Mouse (Mus musculus): ENCODE results near the gene Exosc10. TPM values are rescaled to one million over a fixed set of nuclear protein-coding genes. Genes with fewer than 3 reads are reported as not detected.

Exosc10 gene
- polyA plus RNA-seq, 1 experiment from 2014 or later = 99.1 TPM

- Histone ChIP-seq H3K9me3 (ENCODE audit: control insufficient read depth, low read length) (no peaks in the 10 kb centered on the region), H3K4me3 (ENCODE audit: low read depth, low read length) (peak overlapping the region; percentile 83), H3K27ac (ENCODE audit: low read depth, low read length) (peak overlapping the region; percentile 87; the same call in 1 of the 2 replicates), H3K4me2 (ENCODE audit: low read depth, low read length, severe bottlenecking) (peak overlapping the region; percentile 73), H3K36me3 (ENCODE audit: control insufficient read depth, insufficient read depth, low read length) (peaks cover 22% of the 10 kb centered on the region), H3K27me3 (ENCODE audit: control insufficient read depth, insufficient read depth, low read length) (no peaks in the 10 kb centered on the region), H3K9ac (ENCODE audit: low read length) (peak overlapping the region; percentile 95), H3K4me1 (replicated peaks; ENCODE audit: control insufficient read depth, insufficient read depth, low read length) (peaks cover 3% of the 10 kb centered on the region; the same call in 1 of the 2 replicates)
- peak; percentile 25; the same call in 1 of the 2 replicates for ATAC-seq (replicated peaks; ENCODE audit: low FRiP score)
- WGBS = 36% methylated on average over 6 of the region's 6 CpGs
- DNase-seq (ENCODE audit: low spot score) = no peak
Measured at GRCm38 (mm10) chr4:148557766-148558165, 463 bp upstream of the Exosc10 start.

- WGBS = 94% methylated on average over 17 of the region's 17 CpGs
- Histone ChIP-seq H3K36me3 (ENCODE audit: control insufficient read depth, insufficient read depth, low read length) (peaks cover 30% of the 10 kb centered on the region), H3K9me3 (ENCODE audit: control insufficient read depth, low read length) (no peaks in the 10 kb centered on the region), H3K27ac (ENCODE audit: low read depth, low read length) (no peak overlapping the region), H3K4me3 (ENCODE audit: low read depth, low read length) (no peak overlapping the region), H3K4me1 (replicated peaks; ENCODE audit: control insufficient read depth, insufficient read depth, low read length) (peaks cover 3% of the 10 kb centered on the region; the same call in 1 of the 2 replicates), H3K27me3 (ENCODE audit: control insufficient read depth, insufficient read depth, low read length) (no peaks in the 10 kb centered on the region), H3K4me2 (ENCODE audit: low read depth, low read length, severe bottlenecking) (no peak overlapping the region), H3K9ac (ENCODE audit: low read length) (no peak overlapping the region)
- ATAC-seq (replicated peaks; ENCODE audit: low FRiP score) (no peak), DNase-seq (ENCODE audit: low spot score) (no peak)
Measured at GRCm38 (mm10) chr4:148562676-148563075, 4.4 kb downstream of the Exosc10 start.

- Histone ChIP-seq H3K36me3 (ENCODE audit: control insufficient read depth, insufficient read depth, low read length) (peaks cover 38% of the 10 kb centered on the region), H3K4me2 (ENCODE audit: low read depth, low read length, severe bottlenecking) (no peak overlapping the region), H3K9ac (ENCODE audit: low read length) (no peak overlapping the region), H3K27ac (ENCODE audit: low read depth, low read length) (no peak overlapping the region), H3K4me1 (replicated peaks; ENCODE audit: control insufficient read depth, insufficient read depth, low read length) (peaks cover 3% of the 10 kb centered on the region; the same call in 1 of the 2 replicates), H3K9me3 (ENCODE audit: control insufficient read depth, low read length) (no peaks in the 10 kb centered on the region), H3K4me3 (ENCODE audit: low read depth, low read length) (no peak overlapping the region), H3K27me3 (ENCODE audit: control insufficient read depth, insufficient read depth, low read length) (no peaks in the 10 kb centered on the region)
- WGBS = 92% methylated on average over 12 of the region's 12 CpGs
- no peak for DNase-seq (ENCODE audit: low spot score)
- no peak for ATAC-seq (replicated peaks; ENCODE audit: low FRiP score)
Measured at GRCm38 (mm10) chr4:148563595-148563994, 5.4 kb downstream of the Exosc10 start.

- no peaks in the 10 kb centered on the region for H3K4me1 ChIP-seq (replicated peaks; ENCODE audit: control insufficient read depth, insufficient read depth, low read length)
- no peak for DNase-seq (ENCODE audit: low spot score)
- peaks cover 55% of the 10 kb centered on the region for H3K36me3 ChIP-seq (ENCODE audit: control insufficient read depth, insufficient read depth, low read length)
- WGBS = 90% methylated on average over 10 of the region's 10 CpGs
- no peaks in the 10 kb centered on the region for H3K27me3 ChIP-seq (ENCODE audit: control insufficient read depth, insufficient read depth, low read length)
- H3K9me3 ChIP-seq (ENCODE audit: control insufficient read depth, low read length) = no peaks in the 10 kb centered on the region
- no peak overlapping the region for H3K4me3 ChIP-seq (ENCODE audit: low read depth, low read length)
- ATAC-seq (replicated peaks; ENCODE audit: low FRiP score) = no peak
- no peak overlapping the region for H3K9ac ChIP-seq (ENCODE audit: low read length)
- no peak overlapping the region for H3K27ac ChIP-seq (ENCODE audit: low read depth, low read length)
- H3K4me2 ChIP-seq (ENCODE audit: low read depth, low read length, severe bottlenecking) = no peak overlapping the region
Measured at GRCm38 (mm10) chr4:148570138-148570537, 11.9 kb downstream of the Exosc10 start.

- WGBS = 96% methylated on average over 9 of the region's 9 CpGs
- ATAC-seq (replicated peaks; ENCODE audit: low FRiP score) (no peak), DNase-seq (ENCODE audit: low spot score) (no peak)
- Histone ChIP-seq H3K4me1 (replicated peaks; ENCODE audit: control insufficient read depth, insufficient read depth, low read length) (no peaks in the 10 kb centered on the region), H3K4me2 (ENCODE audit: low read depth, low read length, severe bottlenecking) (no peak overlapping the region), H3K9ac (ENCODE audit: low read length) (no peak overlapping the region), H3K27ac (ENCODE audit: low read depth, low read length) (no peak overlapping the region), H3K4me3 (ENCODE audit: low read depth, low read length) (no peak overlapping the region), H3K36me3 (ENCODE audit: control insufficient read depth, insufficient read depth, low read length) (peaks cover 53% of the 10 kb centered on the region), H3K9me3 (ENCODE audit: control insufficient read depth, low read length) (no peaks in the 10 kb centered on the region), H3K27me3 (ENCODE audit: control insufficient read depth, insufficient read depth, low read length) (no peaks in the 10 kb centered on the region)
Measured at GRCm38 (mm10) chr4:148570693-148571295, 12.6 kb downstream of the Exosc10 start.

- Histone ChIP-seq H3K27ac (ENCODE audit: low read depth, low read length) (no peak overlapping the region), H3K9ac (ENCODE audit: low read length) (no peak overlapping the region), H3K27me3 (ENCODE audit: control insufficient read depth, insufficient read depth, low read length) (no peaks in the 10 kb centered on the region), H3K36me3 (ENCODE audit: control insufficient read depth, insufficient read depth, low read length) (peaks cover 42% of the 10 kb centered on the region), H3K4me3 (ENCODE audit: low read depth, low read length) (no peak overlapping the region), H3K9me3 (ENCODE audit: control insufficient read depth, low read length) (no peaks in the 10 kb centered on the region), H3K4me1 (replicated peaks; ENCODE audit: control insufficient read depth, insufficient read depth, low read length) (no peaks in the 10 kb centered on the region), H3K4me2 (ENCODE audit: low read depth, low read length, severe bottlenecking) (no peak overlapping the region)
- ATAC-seq (replicated peaks; ENCODE audit: low FRiP score) = no peak
- WGBS = 93% methylated on average over 7 of the region's 7 CpGs
- DNase-seq (ENCODE audit: low spot score) = no peak
Measured at GRCm38 (mm10) chr4:148573222-148573621, 15.0 kb downstream of the Exosc10 start.

- no peak overlapping the region for H3K4me3 ChIP-seq (ENCODE audit: low read depth, low read length)
- H3K27ac ChIP-seq (ENCODE audit: low read depth, low read length) = no peak overlapping the region
- H3K4me2 ChIP-seq (ENCODE audit: low read depth, low read length, severe bottlenecking) = no peak overlapping the region
- H3K27me3 ChIP-seq (ENCODE audit: control insufficient read depth, insufficient read depth, low read length) = no peaks in the 10 kb centered on the region
- H3K4me1 ChIP-seq (replicated peaks; ENCODE audit: control insufficient read depth, insufficient read depth, low read length) = no peaks in the 10 kb centered on the region
- no peak for DNase-seq (ENCODE audit: low spot score)
- H3K9ac ChIP-seq (ENCODE audit: low read length) = no peak overlapping the region
- peaks cover 5% of the 10 kb centered on the region; the same call in 1 of the 2 replicates for H3K36me3 ChIP-seq (ENCODE audit: control insufficient read depth, insufficient read depth, low read length)
- no peaks in the 10 kb centered on the region for H3K9me3 ChIP-seq (ENCODE audit: control insufficient read depth, low read length)
- no peak for ATAC-seq (replicated peaks; ENCODE audit: low FRiP score)
- WGBS = 94% methylated on average over 9 of the region's 9 CpGs
Measured at GRCm38 (mm10) chr4:148580765-148581164, 22.5 kb downstream of the Exosc10 start.

- Histone ChIP-seq H3K9me3 (ENCODE audit: control insufficient read depth, low read length) (no peaks in the 10 kb centered on the region), H3K36me3 (ENCODE audit: control insufficient read depth, insufficient read depth, low read length) (peaks cover 5% of the 10 kb centered on the region; the same call in 1 of the 2 replicates), H3K9ac (ENCODE audit: low read length) (no peak overlapping the region), H3K4me1 (replicated peaks; ENCODE audit: control insufficient read depth, insufficient read depth, low read length) (no peaks in the 10 kb centered on the region), H3K4me2 (ENCODE audit: low read depth, low read length, severe bottlenecking) (no peak overlapping the region), H3K4me3 (ENCODE audit: low read depth, low read length) (no peak overlapping the region), H3K27me3 (ENCODE audit: control insufficient read depth, insufficient read depth, low read length) (no peaks in the 10 kb centered on the region), H3K27ac (ENCODE audit: low read depth, low read length) (no peak overlapping the region)
- 94% methylated on average over 5 of the region's 5 CpGs for WGBS
- ATAC-seq (replicated peaks; ENCODE audit: low FRiP score) (no peak), DNase-seq (ENCODE audit: low spot score) (no peak)
Measured at GRCm38 (mm10) chr4:148581422-148581821, 23.2 kb downstream of the Exosc10 start.

- H3K4me3 ChIP-seq (ENCODE audit: low read depth, low read length) = no peak overlapping the region
- whole genome bisulfite sequencing = 85% methylated on average over 4 of the region's 4 CpGs
- H3K9ac ChIP-seq (ENCODE audit: low read length) = no peak overlapping the region
- no peaks in the 10 kb centered on the region for H3K27me3 ChIP-seq (ENCODE audit: control insufficient read depth, insufficient read depth, low read length)
- DNase-seq (ENCODE audit: low spot score) (no peak), ATAC-seq (replicated peaks; ENCODE audit: low FRiP score) (no peak)
- no peak overlapping the region for H3K4me2 ChIP-seq (ENCODE audit: low read depth, low read length, severe bottlenecking)
- H3K36me3 ChIP-seq (ENCODE audit: control insufficient read depth, insufficient read depth, low read length) = peaks cover 3% of the 10 kb centered on the region; the same call in 1 of the 2 replicates
- H3K27ac ChIP-seq (ENCODE audit: low read depth, low read length) = no peak overlapping the region
- no peaks in the 10 kb centered on the region for H3K9me3 ChIP-seq (ENCODE audit: control insufficient read depth, low read length)
- H3K4me1 ChIP-seq (replicated peaks; ENCODE audit: control insufficient read depth, insufficient read depth, low read length) = no peaks in the 10 kb centered on the region
Measured at GRCm38 (mm10) chr4:148583257-148583656, 25.0 kb downstream of the Exosc10 start.
